Mouse (Mus musculus): ENCODE data around the gene Gm28048. TPM values are rescaled to one million over a fixed set of nuclear protein-coding genes. Genes with fewer than 3 reads are reported as not detected.

Gene Gm28048
- polyA plus RNA-seq, 1 experiment, result 2.0 TPM

DNA sequence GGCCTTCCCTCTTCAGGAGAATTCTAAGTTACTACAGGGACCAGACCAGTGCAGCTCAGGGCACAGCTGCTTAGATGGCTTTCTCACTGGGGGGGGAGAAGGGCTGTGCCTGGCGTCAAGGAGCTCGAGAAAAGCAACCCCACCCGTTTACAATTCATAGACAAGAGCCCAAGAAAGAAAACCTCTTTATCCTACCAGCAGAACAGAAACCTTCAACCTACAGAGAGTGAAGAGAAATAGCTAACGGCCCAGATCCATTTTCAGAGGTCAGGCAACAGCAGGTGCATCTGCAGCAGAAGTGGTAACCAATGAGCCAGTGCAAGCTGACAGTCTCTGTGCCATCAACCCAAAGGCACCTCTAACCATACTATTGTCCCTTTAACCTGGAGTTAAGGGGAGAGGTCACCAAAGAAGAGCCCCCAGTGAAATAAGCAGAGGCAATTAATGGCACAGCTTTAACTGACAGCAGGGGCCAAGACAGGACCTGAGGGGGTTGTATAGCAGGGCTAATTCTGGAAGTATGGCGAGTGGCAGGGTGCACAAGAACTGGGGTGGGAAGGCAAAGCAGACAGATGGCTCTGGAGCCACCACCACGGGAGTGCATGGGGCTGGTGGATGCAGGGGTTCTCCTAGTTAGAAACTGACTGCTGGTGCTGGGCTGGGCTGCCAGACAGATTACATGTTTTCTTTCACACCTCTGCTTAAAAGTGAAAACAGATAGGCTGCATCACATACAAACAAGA, 135.6 kb downstream of the Gm28048 start:
- no peak for DNase-seq (ENCODE audit: low read depth)

DNA sequence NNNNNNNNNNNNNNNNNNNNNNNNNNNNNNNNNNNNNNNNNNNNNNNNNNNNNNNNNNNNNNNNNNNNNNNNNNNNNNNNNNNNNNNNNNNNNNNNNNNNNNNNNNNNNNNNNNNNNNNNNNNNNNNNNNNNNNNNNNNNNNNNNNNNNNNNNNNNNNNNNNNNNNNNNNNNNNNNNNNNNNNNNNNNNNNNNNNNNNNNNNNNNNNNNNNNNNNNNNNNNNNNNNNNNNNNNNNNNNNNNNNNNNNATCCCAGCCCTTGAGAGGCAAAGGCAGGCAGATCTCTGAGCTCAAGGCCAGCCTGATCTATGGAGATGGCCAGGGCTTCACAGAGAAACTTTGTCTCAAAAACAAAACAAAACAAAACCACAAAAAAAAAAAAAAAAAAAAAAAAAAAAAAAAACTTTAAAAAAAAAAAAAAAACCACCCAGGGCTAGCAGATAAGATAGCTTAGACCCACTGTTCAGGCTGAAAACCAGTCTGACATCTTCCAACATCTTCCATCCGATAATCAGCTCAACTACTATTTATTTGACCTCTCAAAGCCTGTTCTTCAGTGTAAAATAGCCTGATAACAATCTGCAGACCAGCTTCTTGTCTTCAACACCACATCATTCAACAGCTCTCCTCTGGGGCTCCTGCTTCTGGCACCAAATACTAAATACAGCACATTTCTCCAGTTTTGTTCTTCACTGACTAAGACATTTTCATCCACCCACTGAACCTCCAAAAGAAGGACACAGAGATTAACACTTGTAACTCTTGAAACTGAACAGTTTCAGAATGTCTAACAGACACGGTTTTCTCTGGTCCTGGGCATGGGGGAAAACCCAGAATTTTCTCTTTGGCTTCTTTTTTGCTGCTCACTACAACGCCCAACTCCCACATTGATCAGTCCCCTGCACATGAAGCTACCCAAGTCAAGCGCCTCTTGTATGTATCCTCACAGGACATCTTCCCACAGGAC, 136.9 kb downstream of the Gm28048 start:
- TF ChIP-seq CTCF (IDR thresholded peaks at IDR 0.05; ENCODE audit: borderline replicate concordance, extremely low read depth, insufficient read depth, insufficient read length) (no peak), POLR2A (IDR thresholded peaks at IDR 0.05; ENCODE audit: borderline replicate concordance, extremely low read depth, insufficient read depth, insufficient read length, poor library complexity, severe bottlenecking) (no peak)
- DNase-seq (ENCODE audit: low read depth), result no peak

More for the DNA sequence above, 135.6 kb downstream of the Gm28048 start:
- TF ChIP-seq CTCF (IDR thresholded peaks at IDR 0.05; ENCODE audit: borderline replicate concordance, extremely low read depth, insufficient read depth, insufficient read length), result no peak

DNA sequence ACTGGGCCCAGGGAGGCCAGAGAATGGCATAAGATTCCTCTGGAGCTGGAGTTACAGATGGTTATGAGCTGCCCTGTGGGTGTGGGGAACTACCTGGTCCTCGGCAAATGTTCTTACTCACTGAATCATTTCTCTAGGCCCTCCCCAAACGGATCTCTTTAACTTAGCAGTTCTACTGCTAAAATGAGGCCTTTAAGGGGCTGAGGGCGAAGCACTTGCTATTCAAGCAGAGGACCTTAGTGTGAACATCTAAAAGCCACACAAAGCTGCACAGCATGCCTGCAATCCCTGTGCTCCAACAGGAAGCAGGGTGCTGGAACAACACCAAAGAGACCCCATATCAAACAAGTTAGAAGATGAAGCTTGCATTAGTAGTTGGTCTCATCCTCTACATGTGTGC, 142.4 kb downstream of the Gm28048 start:
- TF ChIP-seq POLR2A (IDR thresholded peaks at IDR 0.05; ENCODE audit: borderline replicate concordance, extremely low read depth, insufficient read depth, insufficient read length, poor library complexity, severe bottlenecking) (no peak), CTCF (IDR thresholded peaks at IDR 0.05; ENCODE audit: borderline replicate concordance, extremely low read depth, insufficient read depth, insufficient read length) (no peak)
- DNase-seq (ENCODE audit: low read depth), result no peak

DNA sequence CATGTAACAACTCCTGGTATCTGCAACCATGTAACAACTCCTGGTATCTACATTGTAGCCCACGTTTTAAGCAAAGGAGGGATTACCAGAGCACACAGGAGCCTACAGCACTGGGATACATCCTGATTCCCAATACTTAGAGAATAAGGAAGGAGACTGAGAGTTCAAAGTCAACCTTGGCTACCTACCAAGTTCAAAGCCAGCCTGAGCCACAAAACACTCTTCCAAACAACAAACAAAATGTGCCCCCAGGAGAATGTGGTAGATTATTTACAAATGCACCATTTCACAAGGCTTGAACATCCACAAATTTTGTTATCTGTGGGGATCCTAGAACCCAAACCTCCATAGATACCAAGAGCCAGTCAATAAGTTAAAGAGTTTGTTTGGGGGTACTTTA, 143.5 kb downstream of the Gm28048 start:
- no peak for TF ChIP-seq CTCF (IDR thresholded peaks at IDR 0.05; ENCODE audit: borderline replicate concordance, extremely low read depth, insufficient read depth, insufficient read length)
- TF ChIP-seq POLR2A (IDR thresholded peaks at IDR 0.05; ENCODE audit: borderline replicate concordance, extremely low read depth, insufficient read depth, insufficient read length, poor library complexity, severe bottlenecking), result no peak

DNA sequence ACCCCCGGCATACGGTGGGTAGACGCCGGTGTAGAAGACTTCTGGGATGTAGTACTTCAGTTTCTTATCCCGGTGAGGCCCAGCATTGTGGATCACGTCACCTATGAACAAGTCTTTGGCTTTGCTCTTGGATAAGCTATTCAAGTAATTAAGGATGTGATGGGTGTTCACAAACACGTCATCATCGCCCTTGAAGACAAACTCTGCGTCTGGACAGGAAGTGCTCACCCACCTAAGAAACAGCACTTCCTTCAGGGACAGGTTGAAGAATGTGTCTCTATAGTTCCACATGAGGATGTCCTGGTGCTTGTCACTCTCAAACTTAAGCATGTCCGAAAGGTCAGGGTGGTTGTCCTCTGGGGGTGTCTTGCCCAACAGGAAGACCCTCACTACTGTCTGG, 145.6 kb downstream of the Gm28048 start:
- DNase-seq (ENCODE audit: low read depth), result no peak
- no peak for TF ChIP-seq CTCF (IDR thresholded peaks at IDR 0.05; ENCODE audit: borderline replicate concordance, extremely low read depth, insufficient read depth, insufficient read length)
- no peak for TF ChIP-seq POLR2A (IDR thresholded peaks at IDR 0.05; ENCODE audit: borderline replicate concordance, extremely low read depth, insufficient read depth, insufficient read length, poor library complexity, severe bottlenecking)

More for the DNA sequence above, 143.5 kb downstream of the Gm28048 start:
- DNase-seq (ENCODE audit: low read depth), result no peak

DNA sequence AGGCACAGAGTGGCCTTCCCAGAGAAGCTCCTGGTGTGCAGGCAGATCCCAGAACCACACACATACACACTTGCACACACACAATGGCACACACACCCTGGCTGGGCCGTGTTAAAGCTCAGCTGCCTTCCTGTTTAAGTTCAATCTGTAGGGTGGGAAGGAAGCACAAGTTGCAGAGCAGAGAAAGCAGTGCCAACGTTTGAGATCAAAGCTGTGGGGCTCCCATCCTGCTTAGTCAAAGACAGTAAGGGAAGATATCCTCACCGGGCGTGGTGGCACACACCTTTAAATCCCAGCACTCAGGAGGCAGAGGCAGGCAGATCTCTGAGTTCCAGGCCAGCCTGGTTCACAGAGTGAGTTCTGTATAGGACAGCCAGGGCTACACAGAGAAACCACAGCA, 149.3 kb downstream of the Gm28048 start:
- TF ChIP-seq POLR2A (IDR thresholded peaks at IDR 0.05; ENCODE audit: borderline replicate concordance, extremely low read depth, insufficient read depth, insufficient read length, poor library complexity, severe bottlenecking) (no peak), CTCF (IDR thresholded peaks at IDR 0.05; ENCODE audit: borderline replicate concordance, extremely low read depth, insufficient read depth, insufficient read length) (no peak)
- DNase-seq (ENCODE audit: low read depth), result no peak

DNA sequence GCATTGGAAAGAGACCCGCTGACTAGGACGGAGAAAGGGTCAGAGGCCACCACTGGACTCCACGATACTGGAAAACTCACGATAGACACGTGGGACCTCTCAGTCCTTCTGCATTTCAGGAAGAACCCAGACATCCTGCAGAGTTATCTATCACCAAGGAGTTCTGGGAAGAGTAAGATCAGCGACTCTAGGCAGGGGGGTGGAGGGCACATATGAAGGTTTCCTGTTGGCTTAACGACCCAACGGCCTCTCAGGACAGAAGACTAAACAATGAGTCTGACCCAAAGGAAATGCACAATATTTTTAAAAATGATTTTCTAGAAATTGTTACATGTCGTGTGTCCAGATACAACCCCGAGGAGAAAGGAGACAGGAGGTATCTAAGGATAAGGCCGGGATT, 150.0 kb downstream of the Gm28048 start:
- DNase-seq (ENCODE audit: low read depth), result no peak
- TF ChIP-seq POLR2A (IDR thresholded peaks at IDR 0.05; ENCODE audit: borderline replicate concordance, extremely low read depth, insufficient read depth, insufficient read length, poor library complexity, severe bottlenecking) (no peak), CTCF (IDR thresholded peaks at IDR 0.05; ENCODE audit: borderline replicate concordance, extremely low read depth, insufficient read depth, insufficient read length) (no peak)

DNA sequence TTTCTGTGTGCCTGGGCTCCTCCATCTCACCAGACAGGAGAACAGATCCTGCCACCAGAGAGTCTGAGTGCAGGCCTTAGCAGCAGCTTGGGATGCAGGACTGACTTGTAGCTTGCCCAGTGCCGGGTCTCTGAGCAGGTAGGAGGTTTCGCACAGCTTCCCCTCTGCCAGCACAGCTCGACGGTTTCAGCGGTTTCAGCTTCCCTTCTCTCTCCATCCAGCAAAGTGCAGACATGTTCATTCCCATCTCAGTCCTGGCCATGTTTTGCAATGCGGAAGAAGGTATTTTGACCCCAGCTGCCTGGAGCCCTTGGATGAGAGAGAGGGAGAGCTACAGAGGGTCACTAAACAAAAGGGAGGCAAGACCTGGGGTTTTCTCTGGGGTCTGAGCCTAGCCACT, 151.2 kb downstream of the Gm28048 start:
- TF ChIP-seq CTCF (IDR thresholded peaks at IDR 0.05; ENCODE audit: borderline replicate concordance, extremely low read depth, insufficient read depth, insufficient read length) (no peak), POLR2A (IDR thresholded peaks at IDR 0.05; ENCODE audit: borderline replicate concordance, extremely low read depth, insufficient read depth, insufficient read length, poor library complexity, severe bottlenecking) (no peak)
- no peak for DNase-seq (ENCODE audit: low read depth)

DNA sequence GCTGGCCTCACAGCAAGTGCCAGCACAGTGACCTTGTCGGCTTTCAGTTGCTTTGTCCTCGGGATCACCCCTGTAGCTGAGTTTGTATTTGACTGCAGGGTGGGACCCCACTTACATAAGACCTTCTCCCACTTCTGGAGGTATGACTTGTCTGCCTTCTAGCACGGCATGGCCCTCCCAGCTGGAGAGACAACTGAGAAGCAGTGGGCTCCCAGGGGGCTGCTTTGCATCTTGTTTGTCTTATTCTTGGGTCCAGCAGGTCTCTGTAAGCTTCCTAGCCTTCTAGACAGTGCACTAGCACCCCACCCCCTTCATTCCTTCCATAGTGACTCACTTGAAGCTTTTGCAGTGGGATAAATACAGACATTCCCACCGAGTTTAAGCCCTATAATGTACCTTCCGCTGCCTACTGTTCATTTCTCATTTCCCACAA, 151.7 kb downstream of the Gm28048 start:
- no peak for TF ChIP-seq POLR2A (IDR thresholded peaks at IDR 0.05; ENCODE audit: borderline replicate concordance, extremely low read depth, insufficient read depth, insufficient read length, poor library complexity, severe bottlenecking)
- no peak for TF ChIP-seq CTCF (IDR thresholded peaks at IDR 0.05; ENCODE audit: borderline replicate concordance, extremely low read depth, insufficient read depth, insufficient read length)
- DNase-seq (ENCODE audit: low read depth), result peak; percentile 26

DNA sequence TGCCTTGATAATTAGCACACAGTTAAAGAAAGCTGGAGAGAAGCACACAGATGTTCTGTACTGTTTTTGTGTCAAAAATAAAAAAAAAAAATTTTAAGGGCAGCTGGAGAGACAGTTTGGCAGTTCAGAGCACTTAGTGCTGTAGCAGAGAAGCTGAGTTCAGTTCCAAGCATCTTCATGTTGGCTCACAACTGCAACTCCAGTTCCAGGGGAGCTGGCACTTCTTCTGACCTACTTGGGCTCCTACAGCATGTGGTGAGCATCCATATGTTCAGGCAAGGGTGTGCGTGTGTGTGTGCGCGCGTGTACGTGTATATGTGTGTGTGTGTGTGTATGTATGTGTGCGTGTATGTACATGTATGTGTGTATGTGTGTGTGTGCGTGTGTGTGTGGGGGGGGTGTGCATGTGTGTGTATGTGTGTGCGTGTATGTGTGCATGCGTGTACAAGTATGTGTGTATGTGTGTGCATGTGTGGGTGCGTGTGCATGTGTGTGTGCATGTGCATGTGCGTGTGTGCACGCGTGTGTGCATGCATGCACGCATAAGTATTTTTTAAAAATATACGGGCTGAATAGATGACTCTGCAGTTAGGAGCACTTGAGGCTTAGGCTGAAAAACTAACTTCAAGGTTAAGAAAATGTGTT, 152.8 kb downstream of the Gm28048 start:
- TF ChIP-seq CTCF (IDR thresholded peaks at IDR 0.05; ENCODE audit: borderline replicate concordance, extremely low read depth, insufficient read depth, insufficient read length), result no peak
- TF ChIP-seq POLR2A (IDR thresholded peaks at IDR 0.05; ENCODE audit: borderline replicate concordance, extremely low read depth, insufficient read depth, insufficient read length, poor library complexity, severe bottlenecking), result no peak
- peak; percentile 47 for DNase-seq (ENCODE audit: low read depth)

DNA sequence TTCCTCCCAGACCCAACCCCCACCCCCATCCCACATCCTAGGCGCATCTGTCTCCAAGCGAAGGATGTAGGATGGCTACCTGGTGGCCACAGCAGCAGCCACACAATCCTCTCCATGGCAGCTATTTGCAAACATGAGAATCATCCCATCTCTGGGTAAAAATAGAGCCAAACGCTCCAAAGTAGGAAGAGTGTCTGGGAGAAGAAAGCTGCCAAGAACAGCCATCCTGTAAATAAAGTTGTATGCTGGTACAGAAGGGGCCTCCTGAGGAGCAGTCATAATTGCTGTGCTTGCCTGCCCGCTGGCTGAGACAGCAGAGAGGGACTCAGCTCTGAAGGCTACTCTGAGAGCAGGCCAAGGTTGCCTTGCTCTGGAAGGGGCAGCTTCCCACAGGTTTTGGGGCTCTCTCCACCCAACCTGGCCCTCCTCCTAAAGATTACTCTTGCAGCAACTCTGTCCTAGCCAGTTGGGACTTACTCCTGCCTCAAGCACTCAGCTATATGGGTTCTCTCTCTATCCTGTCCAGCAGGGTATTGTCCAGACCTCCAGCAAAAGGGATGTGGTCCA, 154.3 kb downstream of the Gm28048 start:
- TF ChIP-seq CTCF (IDR thresholded peaks at IDR 0.05; ENCODE audit: borderline replicate concordance, extremely low read depth, insufficient read depth, insufficient read length), result no peak
- TF ChIP-seq POLR2A (IDR thresholded peaks at IDR 0.05; ENCODE audit: borderline replicate concordance, extremely low read depth, insufficient read depth, insufficient read length, poor library complexity, severe bottlenecking), result no peak
- no peak for DNase-seq (ENCODE audit: low read depth)
